Comparison of ENCODE assay signal across 24 mouse cellular contexts in the genomic region with DNA sequence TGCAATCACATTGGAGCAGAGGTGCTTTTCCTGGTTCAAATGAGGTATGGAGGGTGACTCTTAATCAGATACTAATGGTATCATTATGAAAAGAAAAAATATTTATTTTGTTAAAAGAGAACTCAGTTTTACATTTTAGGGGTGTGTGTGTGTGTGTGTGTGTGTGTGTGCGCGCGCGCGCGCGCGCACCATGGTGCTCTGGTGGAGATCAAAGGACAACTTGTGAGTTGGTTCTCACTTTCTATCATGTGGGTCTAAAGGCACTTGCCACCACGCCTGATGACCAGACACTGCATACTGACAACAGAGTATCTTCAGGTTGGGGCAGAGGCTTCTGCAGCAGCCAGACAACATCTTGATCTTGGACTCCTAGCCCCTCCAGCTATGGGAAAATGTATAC.
"Had no signal": no experiment of that assay in that cellular context is flagged by ENCODE, and none has a peak within 500 bp of the region (broad histone marks: within the 10 kb centered on the region; RNA-seq: fewer than 3 reads in every experiment).

No protein-coding gene starts in this region.

- H3K4me1 ChIP-seq: heart, embryonic 10.5 days; heart, embryonic 12.5 days; hindbrain, embryonic 13.5 days; hindbrain, embryonic 15.5 days; limb, embryonic 13.5 days; limb, embryonic 15.5 days; liver, embryonic 12.5 days had no signal

- H3K9ac ChIP-seq: heart, embryonic 12.5 days; hindbrain, embryonic 13.5 days; hindbrain, embryonic 15.5 days; limb, embryonic 13.5 days; limb, embryonic 15.5 days; liver, embryonic 12.5 days; liver, embryonic 14.5 days had no signal

- H3K36me3 ChIP-seq: heart, embryonic 10.5 days; hindbrain, embryonic 13.5 days; hindbrain, embryonic 15.5 days; limb, embryonic 13.5 days; limb, embryonic 15.5 days; liver, embryonic 12.5 days had no signal

- H3K27me3 ChIP-seq: heart, embryonic 12.5 days; hindbrain, embryonic 13.5 days; hindbrain, embryonic 15.5 days; limb, embryonic 13.5 days; limb, embryonic 15.5 days had no signal

- H3K27ac ChIP-seq: gastrocnemius, adult 2 months; heart, embryonic 10.5 days; hindbrain, embryonic 13.5 days; hindbrain, embryonic 15.5 days; hindbrain, postnatal 0 days; layer of hippocampus, adult 2 months; limb, embryonic 13.5 days; limb, embryonic 15.5 days; liver, embryonic 12.5 days; liver, embryonic 14.5 days had no signal

- DNase-seq: gastrocnemius, adult 2 months; gastrocnemius, postnatal 10 days; gastrocnemius, postnatal 25 days; heart, adult 18-20 months; heart, postnatal 10 days; heart, postnatal 4 days; kidney, adult 11 months; kidney, adult 8-10 months; kidney, postnatal 10 days; kidney, postnatal 25 days; kidney, postnatal 4 days; layer of hippocampus, postnatal 36 days; left cerebral cortex, postnatal 4 days had no signal

- ATAC-seq: hindbrain, postnatal 0 days; intestine, embryonic 16.5 days; liver, embryonic 12.5 days had no signal

- H3K4me3 ChIP-seq: gastrocnemius, adult 2 months; heart, embryonic 10.5 days; heart, embryonic 12.5 days; hindbrain, embryonic 13.5 days; hindbrain, embryonic 15.5 days; layer of hippocampus, adult 2 months; limb, embryonic 13.5 days; limb, embryonic 15.5 days; liver, embryonic 12.5 days had no signal

- H3K9me3 ChIP-seq: hindbrain, embryonic 15.5 days; limb, embryonic 13.5 days; limb, embryonic 15.5 days; liver, embryonic 12.5 days had no signal

- H3K4me2 ChIP-seq: heart, embryonic 12.5 days; hindbrain, embryonic 13.5 days; hindbrain, embryonic 15.5 days; limb, embryonic 13.5 days; limb, embryonic 15.5 days; liver, embryonic 12.5 days had no signal
